Mouse (Mus musculus) megakaryocyte-erythroid progenitor cell, adult 5-6 weeks (primary cell): ENCODE measurements around the gene Focad. TPM values are rescaled to one million over a fixed set of nuclear protein-coding genes. Genes with fewer than 3 reads are reported as not detected.

ENCODE experiments used
- ATAC-seq: replicated peaks from 2 replicates; pipeline ENCODE4 v1.8.0; 2016; ENCODE audit warnings: mild to moderate bottlenecking, inconsistent platforms; ENCODE audit not compliant: severe bottlenecking, poor library complexity, low FRiP score, low TSS enrichment
- total RNA-seq, 2 experiments: library from RNA; stranded (forward) in 1 of 2; stranded (reverse) in 1 of 2; fragments of 200-1000, 215-1000 nt in 1 of 2; fragments of >200 nt in 1 of 2; fragmentation: Nextera tagmentation in 1 of 2; gene quantifications; 2 replicates each; pipeline ENCODE4 v1.2.3; 2014 to 2017

Focad gene
- total RNA-seq, 2 experiments from 2014 or later, result 34.5 to 38.5 TPM

DNA sequence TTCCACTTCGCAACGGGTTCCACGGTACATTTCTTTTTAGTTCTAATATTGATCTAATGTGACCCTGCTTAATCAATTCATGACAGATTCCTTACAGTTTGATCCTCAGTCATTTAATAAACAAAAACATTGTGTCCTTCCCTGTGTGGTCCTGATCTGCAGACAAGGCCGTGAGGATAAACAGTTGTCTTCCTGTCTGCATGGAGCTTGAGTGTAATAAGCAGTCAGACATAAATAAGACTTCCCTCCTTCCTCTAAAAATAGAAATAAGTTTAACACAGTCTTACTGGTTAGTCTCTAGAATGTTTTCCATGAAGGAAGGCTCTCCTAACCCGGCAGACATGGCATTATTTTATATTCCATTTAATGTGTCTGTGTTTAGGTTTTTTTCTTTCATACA, 102.8 kb downstream of the Focad start:
- ATAC-seq, result no peak

DNA sequence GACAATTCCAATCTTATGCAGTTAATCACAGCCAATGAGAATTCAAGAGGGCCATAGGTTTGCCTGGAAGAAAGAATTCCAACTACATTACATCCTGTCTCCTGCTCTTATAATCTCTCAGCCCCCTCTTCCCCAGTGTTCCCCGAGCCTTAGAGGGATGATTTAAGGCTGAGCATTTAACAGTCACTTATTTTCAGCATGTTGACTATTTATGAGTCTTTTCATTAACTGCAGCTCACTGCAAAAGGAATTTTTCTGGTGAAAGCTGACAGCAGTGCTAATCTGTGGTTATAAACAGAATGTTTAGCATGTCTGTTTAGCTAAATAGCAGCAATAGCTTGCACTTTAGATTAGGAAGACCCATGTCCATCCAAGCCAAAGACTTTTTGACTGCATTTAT, 104.8 kb downstream of the Focad start:
- ATAC-seq, result no peak

DNA sequence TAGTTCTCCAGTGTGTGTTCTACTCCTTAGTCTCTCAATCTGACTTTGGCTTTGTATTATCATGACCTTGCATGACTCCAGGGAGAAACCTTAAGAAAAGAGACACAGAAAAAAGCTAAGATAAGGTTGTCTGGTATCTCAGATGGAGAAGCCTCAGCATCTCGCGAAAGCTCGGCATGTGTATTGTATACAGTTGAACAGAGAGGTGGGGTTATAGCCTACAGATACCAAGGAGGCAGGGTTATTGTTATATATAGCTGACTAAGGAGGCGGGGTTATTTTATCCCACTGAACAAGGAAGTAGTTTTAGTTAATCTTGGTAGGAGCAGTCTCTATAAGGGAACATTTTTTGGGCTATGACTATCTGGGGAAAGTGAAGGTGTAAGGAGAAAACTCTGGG, 106.6 kb downstream of the Focad start:
- peak; percentile 99 for ATAC-seq

DNA sequence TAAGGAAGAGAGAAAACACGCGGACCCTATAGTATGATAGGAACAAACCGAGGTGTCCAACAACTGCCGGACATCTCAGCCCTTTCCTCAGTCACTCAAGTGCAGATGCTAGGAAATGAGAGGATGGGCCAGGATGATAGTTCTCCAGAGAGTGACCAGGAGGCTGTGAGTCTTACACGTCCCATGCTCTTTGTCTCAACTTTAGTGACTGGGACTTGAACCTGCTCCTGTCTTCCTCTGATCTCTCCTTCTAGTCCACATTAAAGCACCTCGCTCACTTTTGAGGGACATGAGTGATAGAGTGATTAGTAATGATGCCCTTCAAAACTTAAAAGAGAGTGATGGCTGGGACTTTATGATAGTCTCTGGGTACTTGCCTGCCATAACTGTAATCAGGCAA, 114.2 kb downstream of the Focad start:
- no peak for ATAC-seq

DNA sequence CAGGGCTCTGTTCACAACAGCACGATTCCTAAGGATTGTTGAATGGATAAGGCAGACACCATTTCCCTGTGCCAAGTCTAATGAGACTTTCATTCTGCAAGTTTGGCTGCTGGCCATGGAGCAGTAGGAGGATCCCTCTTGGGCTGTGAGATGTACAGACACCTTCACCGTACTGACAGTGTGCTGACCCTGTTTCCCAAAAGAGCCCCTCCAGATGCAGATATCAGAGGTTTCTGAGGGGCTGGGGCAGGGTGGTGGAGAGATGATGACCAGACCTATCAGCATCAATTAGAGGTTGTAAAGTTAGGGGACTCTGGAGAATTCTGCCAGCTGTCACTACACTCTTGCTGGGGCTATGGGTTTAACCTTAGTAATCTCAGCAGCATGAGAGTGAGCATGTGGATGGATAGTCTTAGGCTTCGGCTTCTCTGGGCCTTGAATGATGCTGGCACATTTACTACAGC, 115.0 kb downstream of the Focad start:
- ATAC-seq, result no peak

DNA sequence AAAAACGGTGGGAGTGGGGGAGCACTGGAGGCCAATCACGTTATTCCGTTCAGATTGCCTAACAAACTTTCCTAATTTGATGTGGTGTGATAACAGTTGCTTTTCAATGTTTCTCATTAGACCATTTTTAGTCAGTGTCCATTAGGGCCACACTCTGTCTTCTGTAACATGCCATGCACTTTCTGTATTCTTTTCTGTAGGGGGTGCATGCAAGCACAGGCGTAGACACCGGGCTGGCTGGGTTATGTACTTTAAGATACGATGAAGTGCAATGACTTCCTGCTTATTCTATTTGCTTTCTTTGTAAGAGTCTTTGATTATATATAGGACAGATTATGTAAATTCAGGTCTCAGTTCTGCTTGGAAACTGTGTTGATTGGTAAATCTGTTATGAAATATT, 116.2 kb downstream of the Focad start:
- no peak for ATAC-seq

DNA sequence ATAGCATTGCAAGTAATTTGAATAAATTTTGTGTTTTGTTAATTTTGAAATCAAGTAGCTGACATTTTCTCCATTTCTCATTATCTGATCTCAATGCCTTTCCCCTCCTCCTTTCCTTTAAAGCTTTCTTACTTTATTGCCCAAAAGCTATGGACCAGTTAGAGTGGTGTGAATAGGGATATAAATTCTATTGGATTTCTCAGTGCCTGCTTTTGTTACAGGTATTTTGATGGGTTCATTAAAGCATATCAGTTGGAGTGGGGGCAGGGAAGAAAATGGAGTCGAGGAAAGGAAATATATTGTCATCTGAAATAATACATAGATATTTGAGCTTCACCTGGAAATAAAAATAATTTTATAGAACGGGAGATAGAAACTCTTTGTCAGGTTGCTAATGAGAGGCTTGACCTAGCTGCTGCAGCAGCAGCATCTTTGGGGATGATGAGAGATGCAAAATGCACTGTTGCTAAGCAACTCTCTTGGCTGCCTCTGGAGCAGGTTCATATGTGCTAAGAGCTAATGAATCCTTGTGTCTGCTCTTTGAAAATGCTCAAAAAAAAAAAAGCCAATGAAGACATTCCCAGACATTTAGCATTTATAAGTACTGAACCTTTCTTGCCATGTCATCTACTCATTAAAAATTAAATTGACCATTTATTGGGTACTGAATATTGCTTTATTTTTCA, 116.9 kb downstream of the Focad start:
- ATAC-seq, result no peak

DNA sequence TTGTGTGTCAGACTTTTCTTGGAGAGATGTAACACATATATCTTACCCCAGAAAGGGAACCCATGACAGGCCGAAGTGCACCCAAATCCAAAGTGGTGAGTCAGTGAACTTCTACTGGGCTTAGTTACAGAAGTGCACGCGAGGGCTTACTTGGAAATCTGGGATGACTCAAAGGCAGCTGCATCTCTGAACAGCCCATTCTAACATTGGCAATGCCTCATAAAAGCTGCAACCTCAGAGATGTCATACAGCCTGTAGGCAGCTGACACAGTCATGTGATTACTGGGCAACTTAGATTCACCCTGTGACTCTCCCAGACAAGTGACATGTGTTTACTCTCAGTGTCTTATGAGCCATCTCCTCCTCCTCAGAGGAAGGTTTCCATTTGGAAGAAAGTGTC, 119.5 kb downstream of the Focad start:
- no peak for ATAC-seq

DNA sequence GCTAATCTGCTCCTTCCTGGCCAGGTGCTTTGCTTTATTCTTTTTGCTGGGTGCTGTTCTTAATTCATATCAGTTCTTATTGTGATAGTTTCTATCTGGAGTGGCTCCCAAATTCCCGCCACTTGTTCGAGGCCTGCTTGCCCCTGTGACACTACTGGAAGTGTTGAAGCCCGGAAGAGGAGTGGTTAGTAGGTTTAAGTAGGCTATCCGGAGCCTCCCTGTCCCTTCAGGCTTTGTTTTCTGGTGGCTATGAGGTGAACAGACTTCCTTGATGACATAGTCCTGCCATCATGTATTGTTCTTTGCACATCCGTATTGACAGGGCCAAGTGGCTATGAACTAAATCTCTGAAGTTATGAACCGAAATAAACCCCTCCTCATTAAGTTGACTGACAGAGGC, 123.9 kb downstream of the Focad start:
- ATAC-seq, result no peak

DNA sequence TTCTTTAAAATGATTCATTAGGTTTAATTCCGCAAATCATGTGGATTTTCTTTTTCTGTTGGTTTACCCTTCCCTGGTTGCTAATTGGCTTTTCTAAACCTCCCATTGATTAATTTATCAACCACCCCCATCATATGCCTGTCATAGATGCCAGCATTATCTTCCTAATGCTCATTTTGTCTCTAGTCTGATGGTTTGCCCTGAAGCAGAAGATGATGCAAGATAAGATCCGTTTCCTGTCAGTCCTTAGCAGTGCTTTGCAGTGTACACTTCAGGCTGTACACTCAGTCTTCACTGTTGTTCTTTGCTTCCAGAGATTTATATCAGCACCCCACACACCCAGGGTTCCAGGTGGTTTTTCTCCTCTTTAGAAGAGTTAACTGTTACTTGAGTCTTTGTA, 124.4 kb downstream of the Focad start:
- ATAC-seq, result no peak

DNA sequence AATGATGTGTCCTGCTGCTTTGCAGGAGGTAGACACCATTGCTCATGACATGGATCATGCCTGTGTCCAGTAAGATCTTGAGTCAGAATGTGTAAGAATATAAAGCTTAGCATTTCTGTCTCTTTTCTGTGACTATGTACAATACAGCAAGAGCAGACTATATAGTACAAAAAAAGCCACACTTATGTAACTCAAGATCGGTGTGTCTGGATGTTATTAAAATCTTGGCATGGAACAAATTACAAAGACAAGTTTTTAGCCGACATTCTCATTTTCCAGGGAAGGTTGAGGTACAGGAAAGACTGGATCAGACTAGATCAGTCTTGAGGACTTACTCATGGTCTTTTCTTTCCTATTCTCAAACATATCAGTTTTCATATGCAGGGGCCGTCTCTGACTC, 136.9 kb downstream of the Focad start:
- ATAC-seq, result no peak

DNA sequence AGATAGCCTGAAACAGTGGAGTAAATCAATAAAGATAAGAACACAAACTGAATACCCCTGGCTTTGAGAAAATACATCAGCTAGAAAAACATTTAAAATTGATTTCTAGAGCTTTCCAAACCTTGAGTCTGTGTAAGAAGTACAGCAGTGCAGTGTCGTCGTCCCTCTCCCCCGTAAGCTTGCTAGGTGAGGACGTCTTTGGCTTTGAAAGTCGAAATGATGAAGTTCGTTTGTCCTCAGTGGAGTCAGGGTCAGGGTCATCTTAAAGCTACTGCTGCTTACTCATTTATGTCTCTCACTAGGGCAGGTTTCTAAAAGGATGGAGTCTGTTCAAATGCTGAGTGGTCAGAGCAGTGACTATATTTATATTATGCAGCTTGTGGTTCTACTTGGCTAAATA, 141.5 kb downstream of the Focad start:
- ATAC-seq, result no peak

DNA sequence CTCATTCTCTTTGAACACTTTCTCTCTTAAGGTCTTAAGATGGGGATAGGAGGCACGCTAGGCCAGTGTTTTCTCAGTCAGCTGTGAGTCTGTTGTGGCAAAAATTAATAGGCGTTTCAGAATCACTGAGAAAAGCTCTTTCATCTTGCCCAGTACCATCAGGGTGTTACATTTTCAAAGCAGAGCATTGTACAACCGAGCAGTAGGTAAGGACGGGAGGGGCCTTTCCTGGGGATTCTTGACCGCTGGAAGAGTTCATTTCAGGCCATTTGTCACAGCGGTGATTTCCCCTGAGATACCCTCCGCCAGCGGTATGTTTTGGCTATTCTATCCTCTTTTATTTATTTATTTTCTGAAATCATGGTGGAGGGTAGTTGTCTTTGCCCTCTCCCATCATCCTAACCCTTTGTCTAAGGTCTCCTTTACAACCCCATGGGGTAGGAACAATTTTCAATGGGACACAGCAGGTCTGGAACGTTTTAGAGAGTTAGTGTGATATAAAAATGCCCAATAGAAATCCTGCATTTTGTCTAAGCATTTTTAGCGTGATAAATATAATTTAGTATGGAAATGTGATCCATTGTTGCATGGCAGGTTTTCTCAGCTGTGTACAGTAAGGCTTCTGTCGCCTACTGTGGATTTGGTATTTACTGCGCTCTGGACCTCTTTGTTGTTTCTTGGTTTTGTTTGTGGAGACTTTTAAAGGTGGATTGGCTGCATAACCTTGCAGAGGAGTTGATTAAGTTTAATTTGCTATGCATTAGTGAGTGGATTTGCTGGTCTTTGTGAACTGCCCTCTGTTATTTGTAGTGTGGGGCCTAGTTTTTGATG, 142.7 kb downstream of the Focad start:
- ATAC-seq, result no peak

DNA sequence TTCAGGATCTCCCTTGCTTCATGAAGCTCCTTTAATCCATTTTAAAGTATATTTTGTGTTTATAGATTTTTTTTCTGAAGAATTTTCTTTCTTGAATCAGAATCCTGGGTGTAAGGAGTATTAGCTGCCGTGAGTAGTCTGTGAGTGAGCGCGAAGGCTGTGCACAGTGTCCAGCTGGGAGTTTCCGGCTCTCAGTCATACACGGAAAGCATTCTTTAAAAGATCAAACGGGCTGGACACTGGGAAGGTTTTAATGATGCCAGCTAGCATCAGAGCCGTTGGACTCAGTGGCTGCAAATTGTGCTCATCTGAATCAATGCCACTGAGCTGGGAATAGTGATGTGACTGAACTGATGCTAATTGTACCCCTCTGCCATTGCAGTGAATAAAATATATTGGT, 143.9 kb downstream of the Focad start:
- no peak for ATAC-seq

DNA sequence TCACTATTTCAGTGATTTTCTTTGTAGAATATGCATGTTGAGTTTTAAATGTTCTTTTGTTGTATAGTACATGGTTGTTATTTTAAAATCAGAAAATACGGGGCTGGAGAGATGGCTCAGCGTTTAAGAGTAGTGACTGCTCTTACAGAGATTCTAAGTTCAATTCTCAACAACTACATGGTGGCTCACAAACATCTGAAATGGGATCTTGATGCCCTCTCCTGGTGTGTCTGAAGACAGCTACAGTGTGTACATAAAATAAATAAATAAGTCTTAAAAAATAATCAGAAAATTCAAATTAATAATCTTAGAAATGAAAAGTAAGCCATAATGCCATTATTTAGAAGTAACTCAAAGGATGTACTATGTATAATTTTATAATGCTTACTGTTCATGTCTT, 149.4 kb downstream of the Focad start:
- no peak for ATAC-seq

DNA sequence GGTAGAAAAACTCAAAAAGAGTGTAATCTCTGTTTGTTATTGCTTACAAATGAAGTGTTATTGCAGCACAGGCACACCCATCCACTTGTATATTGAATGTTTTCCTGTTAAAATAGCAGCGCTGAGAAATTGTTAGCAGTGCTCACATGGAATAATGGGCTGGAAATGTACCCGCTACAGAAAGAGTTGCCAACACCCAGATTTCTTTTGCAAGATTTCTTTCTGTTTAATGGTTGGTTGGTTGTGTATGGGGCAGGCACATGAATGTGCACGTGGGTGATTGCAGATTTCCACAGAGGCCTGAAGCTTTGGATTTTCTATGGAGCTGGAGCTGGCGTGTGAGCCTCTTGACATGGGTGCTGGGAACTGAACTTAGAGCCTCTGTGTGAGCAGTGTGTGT, 151.1 kb downstream of the Focad start:
- ATAC-seq, result no peak

DNA sequence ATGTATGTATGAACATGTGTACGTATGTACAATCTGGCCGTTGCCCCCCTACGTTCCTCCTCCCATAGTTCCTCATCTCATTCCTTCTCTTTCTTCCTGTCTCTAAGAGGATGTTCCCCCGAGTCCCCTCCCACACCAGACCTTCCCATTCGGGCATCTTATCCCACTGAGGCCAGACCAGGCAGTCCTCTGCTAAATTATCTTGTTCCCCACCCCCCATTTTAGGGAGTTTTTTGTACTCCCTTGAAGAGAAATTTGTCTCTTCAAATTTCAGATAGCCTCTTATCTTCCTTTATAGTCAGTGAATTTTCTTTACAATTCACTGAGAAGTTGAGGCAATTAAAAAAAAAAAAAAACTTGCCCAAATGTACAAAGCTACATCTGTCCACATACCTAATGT, 166.9 kb downstream of the Focad start:
- ATAC-seq, result no peak

DNA sequence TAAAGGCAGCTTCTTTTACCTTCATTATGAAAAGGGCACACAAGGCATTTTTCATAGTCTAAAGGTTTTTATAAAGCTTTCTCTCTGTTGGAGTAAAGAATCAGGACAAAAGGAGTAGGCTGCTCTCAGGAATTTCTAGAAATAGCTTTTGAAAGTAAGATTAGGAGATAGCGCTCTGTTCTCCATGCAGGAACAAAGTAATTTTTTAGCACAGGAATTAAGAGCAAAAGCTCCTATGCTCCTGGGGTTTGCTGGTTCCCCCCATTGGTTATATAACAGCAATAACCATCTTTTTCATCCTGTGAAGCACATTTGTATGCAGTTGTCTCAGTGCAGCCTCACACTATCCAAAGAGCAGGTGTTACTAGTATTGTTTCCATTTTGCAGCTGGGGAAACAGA, 170.1 kb downstream of the Focad start:
- ATAC-seq, result no peak

DNA sequence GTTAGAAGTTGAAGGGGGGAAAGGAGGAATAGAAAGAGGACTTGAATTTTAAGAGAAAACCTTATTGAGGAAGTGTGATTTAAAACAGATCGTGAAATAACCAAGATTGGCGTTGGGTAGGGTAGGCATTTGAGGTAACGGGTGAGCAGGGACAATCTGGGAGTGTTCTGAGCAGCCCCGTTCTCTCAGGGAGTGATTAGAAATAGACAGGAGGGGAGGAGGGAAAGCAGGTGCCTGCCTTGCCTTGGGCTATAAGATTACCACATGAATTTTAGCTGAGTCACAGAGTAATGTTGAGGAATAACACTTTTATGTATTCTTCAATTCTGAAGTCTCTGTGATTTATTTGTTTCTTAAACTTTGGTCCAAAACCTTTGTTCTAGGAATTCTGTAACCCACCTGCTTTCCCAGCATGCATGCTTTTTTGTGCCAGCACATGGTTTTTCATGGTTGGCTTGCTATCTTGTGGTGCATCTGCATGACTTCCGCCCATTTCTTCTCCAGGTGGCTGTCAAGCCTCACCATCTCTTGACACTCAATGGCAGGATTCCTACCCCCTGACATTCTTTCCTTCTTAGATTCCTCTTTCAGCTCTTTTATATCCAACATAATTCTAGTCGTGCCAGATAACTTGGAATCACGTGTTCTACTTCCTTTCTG, 176.1 kb downstream of the Focad start:
- ATAC-seq, result peak; percentile 84

DNA sequence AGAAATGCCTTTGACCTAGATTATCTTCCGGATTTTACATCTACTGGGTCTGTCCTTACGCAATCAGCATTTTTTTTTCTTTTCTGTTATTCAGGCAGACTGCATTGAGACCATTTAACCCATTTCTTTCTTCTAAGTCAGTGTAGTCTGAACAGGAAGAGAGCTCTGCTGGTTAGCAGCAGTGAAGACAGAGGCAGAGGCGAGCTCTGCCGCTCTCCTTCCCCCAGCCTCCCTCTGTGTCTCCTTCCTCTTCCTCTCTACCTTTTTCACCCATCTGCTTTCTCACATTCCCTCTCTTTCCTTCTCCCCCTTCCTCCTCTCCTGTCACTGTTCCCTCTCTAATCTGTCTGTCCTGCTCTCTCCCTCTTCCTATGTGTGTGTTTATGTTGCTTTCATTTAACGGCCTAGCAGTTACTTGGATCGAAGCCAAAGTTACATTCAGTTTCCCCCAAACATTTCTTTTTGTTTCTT, 181.2 kb downstream of the Focad start:
- ATAC-seq, result no peak
